Mouse (Mus musculus) hindbrain, embryonic 10.5 days (tissue): Measurements from ENCODE around the gene Dnttip1. TPM values are rescaled to one million over a fixed set of nuclear protein-coding genes. Genes with fewer than 3 reads are reported as not detected.
A peak's percentile ranks its signal among the peaks of the same experiment; 100 is the strongest.

Experiments
- DNase-seq: peaks from one replicate; pipeline ENCODE4 v3.0.0-alpha.2; 2017; ENCODE audit warnings: low spot score
- H3K27ac ChIP-seq: fragments of 300-500 bp; sonication (generic); 2 replicates; pipeline ENCODE4 v1.5.1; 2016; ENCODE audit warnings: mild to moderate bottlenecking, moderate library complexity
- H3K27me3 ChIP-seq: fragments of 300-500 bp; sonication (generic); 2 replicates; pipeline ENCODE4 v1.6.1; 2016; ENCODE audit warnings: mild to moderate bottlenecking; ENCODE audit not compliant: poor library complexity, insufficient read depth, severe bottlenecking
- H3K36me3 ChIP-seq: fragments of 300-500 bp; sonication (generic); 2 replicates; pipeline ENCODE4 v1.6.1; 2016; ENCODE audit warnings: mild to moderate bottlenecking, moderate library complexity
- H3K4me1 ChIP-seq: fragments of 300-500 bp; sonication (generic); replicated peaks from 2 replicates; pipeline ENCODE4 v1.6.1; 2016; ENCODE audit warnings: mild to moderate bottlenecking
- H3K4me3 ChIP-seq: fragments of 300-500 bp; sonication (generic); 2 replicates; pipeline ENCODE4 v1.5.1; 2016; ENCODE audit warnings: mild to moderate bottlenecking, moderate library complexity
- H3K9me3 ChIP-seq: fragments of 300-500 bp; sonication (generic); 2 replicates; pipeline ENCODE4 v1.6.1; 2016; ENCODE audit warnings: mild to moderate bottlenecking, moderate library complexity
- WGBS: fragments of 180-500 bp; shearing (Covaris S2); methylation state at CpG from one replicate; pipeline ENCODE4 v1.1.7; 2016; 5-methylcytosine and 5-hydroxymethylcytosine counted together
- polyA plus RNA-seq: library from polyadenylated mRNA; unstranded; fragments of >200 nt; fragmentation: Nextera tagmentation; extraction: Ambion mirVana; gene quantifications from 2 replicates; pipeline ENCODE4 v1.2.1, GENCODE M21; 2016

Gene Dnttip1
- polyA plus RNA-seq, 1 experiment from 2014 or later = 87.4 TPM

- no peaks in the 10 kb centered on the region for H3K27me3 ChIP-seq
- peak within 1 kb of the TSS; percentile 92 for H3K27ac ChIP-seq
- H3K4me3 ChIP-seq = peak within 1 kb of the TSS; percentile 85
- H3K9me3 ChIP-seq = no peaks in the 10 kb centered on the region
- peaks cover 45% of the 10 kb centered on the region for H3K36me3 ChIP-seq
- peaks cover 27% of the 10 kb centered on the region for H3K4me1 ChIP-seq
- peak; percentile 97 for DNase-seq
- WGBS = under 1% methylated on average over 47 of the region's 47 CpGs
These were observed 58.9 kb downstream of the Dnttip1 start, which contains the start of the genes Acot8 and Zswim3 for GRCm38 (mm10) chr2:164804533-164805331. Acot8 (minus strand) TSS chr2:164804882. Zswim3 (plus strand) TSS chr2:164805098.

DNA sequence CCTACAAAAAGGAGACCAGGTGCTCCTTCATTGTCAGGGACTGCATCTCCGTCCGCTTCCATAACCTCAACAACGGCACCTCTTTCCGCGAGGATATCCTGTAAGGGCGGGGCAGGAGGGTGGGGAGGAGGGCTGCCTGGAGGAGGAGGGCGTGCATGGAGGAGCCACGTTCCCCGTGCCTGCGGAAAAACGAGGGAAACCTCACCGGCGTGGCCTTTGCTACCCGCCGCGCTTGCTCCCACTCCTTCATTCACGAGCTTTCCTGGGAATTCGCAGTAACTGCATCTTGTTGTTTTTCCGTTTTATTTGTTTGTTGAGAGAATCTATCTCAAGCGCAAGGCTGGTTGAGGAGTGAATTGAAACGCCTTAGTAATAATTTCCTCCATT is 59.5 kb downstream of the Dnttip1 start:
- H3K4me1 ChIP-seq = peaks cover 27% of the 10 kb centered on the region
- H3K36me3 ChIP-seq = peaks cover 40% of the 10 kb centered on the region
- H3K27ac ChIP-seq = peak overlapping the region; percentile 92
- H3K27me3 ChIP-seq = no peaks in the 10 kb centered on the region
- no peaks in the 10 kb centered on the region for H3K9me3 ChIP-seq
- no peak for DNase-seq
- peak overlapping the region; percentile 85 for H3K4me3 ChIP-seq
- 2% methylated on average over 21 of the region's 21 CpGs for WGBS

DNA sequence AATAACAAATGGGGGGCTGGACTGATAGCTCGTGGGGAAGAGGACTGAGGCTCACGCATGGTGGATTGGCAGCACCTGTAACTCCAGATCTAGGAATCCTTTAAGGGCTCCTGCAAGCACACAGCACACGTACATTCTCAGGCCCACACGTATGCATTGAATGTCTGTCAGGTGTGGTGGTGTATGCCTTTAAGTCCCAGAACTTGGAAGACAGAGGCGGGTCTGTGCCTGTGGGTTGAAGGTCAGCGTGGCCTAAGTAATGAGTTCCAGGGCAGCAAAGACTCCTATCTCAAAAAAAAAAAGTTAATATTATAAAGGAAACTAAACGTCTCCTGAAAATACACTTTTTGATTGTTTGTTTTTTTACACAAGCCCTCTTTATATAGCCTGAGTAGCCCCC is 60.8 kb downstream of the Dnttip1 start:
- Histone ChIP-seq H3K27ac (no peak overlapping the region), H3K4me3 (peak overlapping the region; percentile 85; the same call in 1 of the 2 replicates), H3K4me1 (peaks cover 27% of the 10 kb centered on the region), H3K27me3 (no peaks in the 10 kb centered on the region), H3K9me3 (no peaks in the 10 kb centered on the region), H3K36me3 (peaks cover 27% of the 10 kb centered on the region)
- 84% methylated on average over 7 of the region's 7 CpGs for WGBS
- DNase-seq = no peak

DNA sequence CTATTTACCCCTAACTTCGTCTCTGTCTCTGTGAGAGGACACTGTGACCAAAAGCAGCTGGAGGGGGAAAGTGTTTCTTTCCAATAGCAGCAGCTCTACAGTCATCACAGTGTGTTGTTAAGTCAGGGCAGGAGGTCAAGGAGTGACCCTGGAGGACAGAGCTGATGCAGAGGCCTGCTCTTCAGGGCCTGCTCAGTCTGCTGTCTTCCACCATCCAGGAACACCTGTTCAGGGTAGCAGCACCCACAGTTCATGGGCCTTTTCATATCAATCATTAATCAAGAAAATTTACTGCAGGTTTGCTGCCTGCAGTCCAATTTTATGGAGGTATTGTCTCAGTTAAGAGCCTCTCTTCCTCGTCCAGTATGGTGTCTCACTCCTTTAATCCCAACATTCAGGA is 67.8 kb downstream of the Dnttip1 start:
- WGBS = 73% methylated on average over 2 of the region's 2 CpGs

DNA sequence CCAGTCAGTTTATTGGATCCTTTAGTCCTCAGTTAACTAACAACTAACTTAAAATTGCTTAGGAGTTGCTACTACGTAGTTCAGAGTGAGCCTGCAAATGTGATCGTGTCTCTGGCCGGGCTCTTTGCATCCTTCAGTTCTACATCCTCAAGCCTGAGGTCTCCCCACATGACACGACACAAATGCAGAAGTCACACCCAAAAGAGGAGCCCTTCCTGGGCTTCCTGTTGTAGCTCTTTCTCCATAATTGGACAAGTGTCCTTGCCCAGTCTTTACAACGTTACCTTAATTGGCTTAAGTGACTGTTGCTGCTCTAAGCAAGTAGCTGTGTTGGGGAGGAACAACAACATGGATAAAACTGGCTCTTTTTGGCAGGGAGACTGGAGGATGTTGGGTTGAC is 69.6 kb downstream of the Dnttip1 start:
- H3K36me3 ChIP-seq = peaks cover 21% of the 10 kb centered on the region
- H3K27ac ChIP-seq = no peak overlapping the region
- peaks cover 7% of the 10 kb centered on the region; the same call in 1 of the 2 replicates for H3K4me1 ChIP-seq
- no peaks in the 10 kb centered on the region for H3K9me3 ChIP-seq
- H3K4me3 ChIP-seq = no peak overlapping the region
- H3K27me3 ChIP-seq = no peaks in the 10 kb centered on the region
- no peak for DNase-seq
- WGBS = 91% methylated on average over 5 of the region's 5 CpGs

More for the DNA sequence above, 67.8 kb downstream of the Dnttip1 start:
- no peaks in the 10 kb centered on the region for H3K9me3 ChIP-seq
- no peak overlapping the region for H3K4me3 ChIP-seq
- no peak overlapping the region for H3K27ac ChIP-seq
- DNase-seq = no peak
- peaks cover 7% of the 10 kb centered on the region; the same call in 1 of the 2 replicates for H3K4me1 ChIP-seq
- no peaks in the 10 kb centered on the region for H3K27me3 ChIP-seq
- H3K36me3 ChIP-seq = peaks cover 26% of the 10 kb centered on the region

DNA sequence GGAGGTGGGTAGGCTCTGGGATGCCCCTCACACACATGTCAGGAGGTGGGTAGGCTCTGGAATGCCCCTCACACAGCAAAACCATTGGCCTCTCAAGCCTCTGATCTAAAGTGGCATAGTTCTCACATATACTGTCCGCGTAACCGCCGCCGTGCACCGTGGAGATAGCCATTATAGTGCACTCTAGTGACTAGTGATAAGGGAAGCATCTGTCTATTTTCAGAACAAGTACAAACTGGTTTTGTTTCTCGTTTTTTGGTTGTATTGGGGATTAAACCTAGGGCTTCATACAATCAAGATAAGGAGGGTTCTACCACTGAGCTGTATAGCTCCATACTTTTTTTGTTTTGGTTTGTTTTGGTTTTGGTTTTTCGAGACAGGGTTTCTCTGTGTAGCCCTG is 70.0 kb downstream of the Dnttip1 start:
- Histone ChIP-seq H3K27me3 (no peaks in the 10 kb centered on the region), H3K4me3 (no peak overlapping the region), H3K27ac (no peak overlapping the region), H3K9me3 (no peaks in the 10 kb centered on the region), H3K36me3 (peaks cover 26% of the 10 kb centered on the region), H3K4me1 (peaks cover 7% of the 10 kb centered on the region; the same call in 1 of the 2 replicates)
- no peak for DNase-seq
- 91% methylated on average over 8 of the region's 8 CpGs for WGBS

GRCm38 (mm10) chr2:164817206-164817605 is 71.4 kb downstream of the Dnttip1 start:
- H3K27me3 ChIP-seq = no peaks in the 10 kb centered on the region
- H3K4me3 ChIP-seq = no peak overlapping the region
- no peak for DNase-seq
- H3K9me3 ChIP-seq = no peaks in the 10 kb centered on the region
- peaks cover 10% of the 10 kb centered on the region for H3K4me1 ChIP-seq
- peaks cover 34% of the 10 kb centered on the region for H3K36me3 ChIP-seq
- H3K27ac ChIP-seq = no peak overlapping the region
- WGBS = 87% methylated on average over 6 of the region's 6 CpGs

DNA sequence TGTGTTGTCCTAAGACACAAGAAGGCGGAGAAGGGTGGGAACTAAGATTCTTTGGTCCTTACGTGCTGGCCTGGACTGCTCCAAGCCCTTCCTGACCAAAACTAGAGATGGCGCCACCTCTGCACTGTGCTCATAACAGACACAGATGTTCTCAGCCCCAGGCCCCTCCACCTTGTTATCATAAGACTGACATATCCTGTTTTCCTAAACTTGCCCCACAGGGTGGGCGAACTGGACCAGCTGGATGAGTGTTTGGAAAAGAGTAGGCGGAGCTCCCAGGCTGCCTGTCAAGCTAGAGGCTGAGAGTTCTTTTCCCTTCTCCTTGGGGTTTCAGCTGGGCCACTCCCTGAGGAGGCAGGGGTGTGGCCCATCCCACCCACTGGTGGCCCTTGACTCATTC is 71.9 kb downstream of the Dnttip1 start:
- DNase-seq = peak; percentile 19
- Histone ChIP-seq H3K27me3 (no peaks in the 10 kb centered on the region), H3K9me3 (no peaks in the 10 kb centered on the region), H3K27ac (0 out of 2 replicates have a peak overlapping the region, but pooled peaks have one; percentile 29), H3K4me1 (peaks cover 15% of the 10 kb centered on the region), H3K4me3 (no peak overlapping the region), H3K36me3 (peaks cover 34% of the 10 kb centered on the region)
- 59% methylated on average over 5 of the region's 5 CpGs for WGBS

Other genes with a start within 250 kb of the Dnttip1 start
- 39.7 and 48.8 TPM in 2 replicates for gene Pigt, start 248.5 kb upstream of the Dnttip1 start, polyA plus RNA-seq
- gene Wfdc2, start 183.6 kb upstream of the Dnttip1 start, polyA plus RNA-seq = 27.6 and 64.4 TPM in 2 replicates
- gene Spint3, start 172.5 kb upstream of the Dnttip1 start, polyA plus RNA-seq = not detected in 2 replicates
- not detected in 2 replicates for gene Wfdc6a, start 160.5 kb upstream of the Dnttip1 start, polyA plus RNA-seq
- gene Eppin, start 152.4 kb upstream of the Dnttip1 start, polyA plus RNA-seq = not detected in 2 replicates
- not detected in 2 replicates for gene Wfdc6b, start 132.5 kb upstream of the Dnttip1 start, polyA plus RNA-seq
- gene Wfdc8, start 132.4 kb upstream of the Dnttip1 start, polyA plus RNA-seq = not detected in 2 replicates
- not detected in 2 replicates for gene Wfdc16, start 107.2 kb upstream of the Dnttip1 start, polyA plus RNA-seq
- gene Wfdc10, start 89.9 kb upstream of the Dnttip1 start, polyA plus RNA-seq = 0.51 TPM in 1 of 2 replicates, not detected in the other
- not detected in 2 replicates for gene Wfdc9, start 89.4 kb upstream of the Dnttip1 start, polyA plus RNA-seq
- not detected in 2 replicates for gene Wfdc11, start 71.9 kb upstream of the Dnttip1 start, polyA plus RNA-seq
- gene Wfdc13, start 60.9 kb upstream of the Dnttip1 start, polyA plus RNA-seq = 0.15 TPM in 1 of 2 replicates, not detected in the other
- not detected in 2 replicates for gene Spint4, start 47.5 kb upstream of the Dnttip1 start, polyA plus RNA-seq
- gene Spint5, start 30.7 kb upstream of the Dnttip1 start, polyA plus RNA-seq = not detected in 2 replicates
- gene Wfdc3, start 52 bp upstream of the Dnttip1 start, polyA plus RNA-seq = 0.85 and 1.4 TPM in 2 replicates
- gene Ube2c, start 23.9 kb downstream of the Dnttip1 start, polyA plus RNA-seq = 588 and 602 TPM in 2 replicates
- not detected in 2 replicates for gene Tnnc2, start 34.0 kb downstream of the Dnttip1 start, polyA plus RNA-seq
- 10.8 and 13.7 TPM in 2 replicates for gene Snx21, start 39.8 kb downstream of the Dnttip1 start, polyA plus RNA-seq
- 16.5 and 17.7 TPM in 2 replicates for gene Acot8, start 58.9 kb downstream of the Dnttip1 start, polyA plus RNA-seq
- gene Zswim3, start 59.1 kb downstream of the Dnttip1 start, polyA plus RNA-seq = 9.3 and 12.4 TPM in 2 replicates
- 25.1 and 27.5 TPM in 2 replicates for gene Zswim1, start 76.7 kb downstream of the Dnttip1 start, polyA plus RNA-seq
- not detected in 2 replicates for gene Spata25, start 82.6 kb downstream of the Dnttip1 start, polyA plus RNA-seq
- gene Ctsa, start 86.9 kb downstream of the Dnttip1 start, polyA plus RNA-seq = 98.2 and 104 TPM in 2 replicates
- gene Neurl2, start 87.5 kb downstream of the Dnttip1 start, polyA plus RNA-seq = 4.3 and 5.1 TPM in 2 replicates
- gene Pltp, start 111.7 kb downstream of the Dnttip1 start, polyA plus RNA-seq = 47.2 and 78.1 TPM in 2 replicates
- gene Pcif1, start 133.3 kb downstream of the Dnttip1 start, polyA plus RNA-seq = 76.1 and 88.4 TPM in 2 replicates
- 15.3 and 18.4 TPM in 2 replicates for gene Zfp335, start 165.8 kb downstream of the Dnttip1 start, polyA plus RNA-seq
- 0.56 and 1.2 TPM in 2 replicates for gene Mmp9, start 194.8 kb downstream of the Dnttip1 start, polyA plus RNA-seq
- gene Slc12a5, start 214.8 kb downstream of the Dnttip1 start, polyA plus RNA-seq = 3.1 and 5.1 TPM in 2 replicates